Mouse (Mus musculus): ENCODE results near the gene Guca2a. TPM values are rescaled to one million over a fixed set of nuclear protein-coding genes. Genes with fewer than 3 reads are reported as not detected.
"Not testable (repeated sequence)": the region's sequence is repeated elsewhere in the genome, so short reads cannot be mapped to it uniquely, and the experiment has no call there.

Gene Guca2a
- polyA plus RNA-seq, 1 experiment from 2014 or later = not detected

GRCm38 (mm10) chr4:119614724-119615123 lies 22.8 kb upstream of the Guca2a start:
- H3K9me3 ChIP-seq (ENCODE audit: control insufficient read depth, low read length) = no peaks in the 10 kb centered on the region
- H3K27me3 ChIP-seq (ENCODE audit: control insufficient read depth, insufficient read depth, low read length) = no peaks in the 10 kb centered on the region
- H3K27ac ChIP-seq (ENCODE audit: low read depth, low read length) = no peak overlapping the region
- no peak overlapping the region for H3K4me2 ChIP-seq
- ATAC-seq (ENCODE audit: low FRiP score) (no peak), DNase-seq (ENCODE audit: low spot score, missing footprints) (peak; percentile 45)
- no peaks in the 10 kb centered on the region for H3K36me3 ChIP-seq (ENCODE audit: control insufficient read depth, insufficient read depth, low read length)
- no peak overlapping the region for H3K4me3 ChIP-seq (ENCODE audit: low read depth, low read length)
- WGBS = 89% methylated on average over 4 of the region's 4 CpGs
- no peak overlapping the region for H3K9ac ChIP-seq (ENCODE audit: low read length)
- no peaks in the 10 kb centered on the region for H3K4me1 ChIP-seq (ENCODE audit: control insufficient read depth, insufficient read depth, low read length)

- no peaks in the 10 kb centered on the region for H3K9me3 ChIP-seq (ENCODE audit: control insufficient read depth, low read length)
- DNase-seq (ENCODE audit: low spot score, missing footprints) (peak; percentile 81), ATAC-seq (ENCODE audit: low FRiP score) (no peak)
- no peak overlapping the region for H3K4me3 ChIP-seq (ENCODE audit: low read depth, low read length)
- no peak overlapping the region for H3K9ac ChIP-seq (ENCODE audit: low read length)
- H3K4me2 ChIP-seq = no peak overlapping the region
- WGBS = 31% methylated on average over 7 of the region's 7 CpGs
- no peak overlapping the region for H3K27ac ChIP-seq (ENCODE audit: low read depth, low read length)
- 0 out of 2 replicates have a peak, but pooled peaks cover 2% of the 10 kb centered on the region for H3K36me3 ChIP-seq (ENCODE audit: control insufficient read depth, insufficient read depth, low read length)
- no peaks in the 10 kb centered on the region for H3K27me3 ChIP-seq (ENCODE audit: control insufficient read depth, insufficient read depth, low read length)
- H3K4me1 ChIP-seq (ENCODE audit: control insufficient read depth, insufficient read depth, low read length) = no peaks in the 10 kb centered on the region
Observed at GRCm38 (mm10) chr4:119626081-119626645, 11.3 kb upstream of the Guca2a start.

- H3K4me1 ChIP-seq (ENCODE audit: control insufficient read depth, insufficient read depth, low read length) = no peaks in the 10 kb centered on the region
- no peak overlapping the region for H3K4me2 ChIP-seq
- H3K9ac ChIP-seq (ENCODE audit: low read length) = no peak overlapping the region
- WGBS = 78% methylated on average over 3 of the region's 3 CpGs
- ATAC-seq (ENCODE audit: low FRiP score) (no peak), DNase-seq (ENCODE audit: low spot score, missing footprints) (peak; percentile 79)
- no peak overlapping the region for H3K27ac ChIP-seq (ENCODE audit: low read depth, low read length)
- no peak overlapping the region for H3K4me3 ChIP-seq (ENCODE audit: low read depth, low read length)
- no peaks in the 10 kb centered on the region for H3K9me3 ChIP-seq (ENCODE audit: control insufficient read depth, low read length)
- H3K27me3 ChIP-seq (ENCODE audit: control insufficient read depth, insufficient read depth, low read length) = no peaks in the 10 kb centered on the region
- 0 out of 2 replicates have a peak, but pooled peaks cover 2% of the 10 kb centered on the region for H3K36me3 ChIP-seq (ENCODE audit: control insufficient read depth, insufficient read depth, low read length)
Observed at GRCm38 (mm10) chr4:119626876-119627275, 10.6 kb upstream of the Guca2a start.

DNA sequence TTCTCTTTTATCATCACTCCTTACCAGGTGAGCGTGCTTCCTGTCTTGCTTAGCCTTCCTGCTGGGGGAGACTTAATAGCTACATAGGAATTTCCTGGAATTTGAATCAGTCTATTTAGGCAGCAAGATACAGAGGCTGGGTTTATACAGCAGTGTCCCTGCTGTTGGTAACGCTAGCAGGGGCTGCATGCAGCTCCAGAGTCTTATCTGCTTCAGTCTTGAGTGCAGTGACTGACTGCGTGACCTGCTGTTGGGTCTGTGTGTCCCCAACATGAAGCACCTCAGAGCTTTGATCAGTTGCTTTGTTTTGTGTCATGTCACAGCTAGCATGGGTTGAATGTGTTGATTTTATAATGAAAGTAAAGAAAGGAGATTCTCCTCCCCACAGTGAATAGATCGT lies 10.2 kb upstream of the Guca2a start:
- peak; percentile 35 for DNase-seq (ENCODE audit: low spot score, missing footprints)
- no peak overlapping the region for H3K9ac ChIP-seq (ENCODE audit: low read length)
- 0 out of 2 replicates have a peak, but pooled peaks cover 2% of the 10 kb centered on the region for H3K36me3 ChIP-seq (ENCODE audit: control insufficient read depth, insufficient read depth, low read length)
- ATAC-seq (ENCODE audit: low FRiP score) = no peak
- no peaks in the 10 kb centered on the region for H3K4me1 ChIP-seq (ENCODE audit: control insufficient read depth, insufficient read depth, low read length)
- 82% methylated on average over 4 of the region's 4 CpGs for WGBS
- no peak overlapping the region for H3K27ac ChIP-seq (ENCODE audit: low read depth, low read length)
- no peak overlapping the region for H3K4me3 ChIP-seq (ENCODE audit: low read depth, low read length)
- H3K4me2 ChIP-seq = no peak overlapping the region
- H3K9me3 ChIP-seq (ENCODE audit: control insufficient read depth, low read length) = no peaks in the 10 kb centered on the region
- H3K27me3 ChIP-seq (ENCODE audit: control insufficient read depth, insufficient read depth, low read length) = no peaks in the 10 kb centered on the region

- DNase-seq (ENCODE audit: low spot score, missing footprints); H3K9ac ChIP-seq (ENCODE audit: low read length); ATAC-seq (ENCODE audit: low FRiP score); H3K4me1 ChIP-seq (ENCODE audit: control insufficient read depth, insufficient read depth, low read length); H3K4me3 ChIP-seq (ENCODE audit: low read depth, low read length); H3K27me3 ChIP-seq (ENCODE audit: control insufficient read depth, insufficient read depth, low read length); H3K9me3 ChIP-seq (ENCODE audit: control insufficient read depth, low read length); H3K27ac ChIP-seq (ENCODE audit: low read depth, low read length); H3K36me3 ChIP-seq (ENCODE audit: control insufficient read depth, insufficient read depth, low read length); H3K4me2 ChIP-seq: not testable (repeated sequence)
- WGBS = 81% methylated on average over 4 of the region's 4 CpGs
Observed at GRCm38 (mm10) chr4:119628363-119628762, 9.1 kb upstream of the Guca2a start.

DNA sequence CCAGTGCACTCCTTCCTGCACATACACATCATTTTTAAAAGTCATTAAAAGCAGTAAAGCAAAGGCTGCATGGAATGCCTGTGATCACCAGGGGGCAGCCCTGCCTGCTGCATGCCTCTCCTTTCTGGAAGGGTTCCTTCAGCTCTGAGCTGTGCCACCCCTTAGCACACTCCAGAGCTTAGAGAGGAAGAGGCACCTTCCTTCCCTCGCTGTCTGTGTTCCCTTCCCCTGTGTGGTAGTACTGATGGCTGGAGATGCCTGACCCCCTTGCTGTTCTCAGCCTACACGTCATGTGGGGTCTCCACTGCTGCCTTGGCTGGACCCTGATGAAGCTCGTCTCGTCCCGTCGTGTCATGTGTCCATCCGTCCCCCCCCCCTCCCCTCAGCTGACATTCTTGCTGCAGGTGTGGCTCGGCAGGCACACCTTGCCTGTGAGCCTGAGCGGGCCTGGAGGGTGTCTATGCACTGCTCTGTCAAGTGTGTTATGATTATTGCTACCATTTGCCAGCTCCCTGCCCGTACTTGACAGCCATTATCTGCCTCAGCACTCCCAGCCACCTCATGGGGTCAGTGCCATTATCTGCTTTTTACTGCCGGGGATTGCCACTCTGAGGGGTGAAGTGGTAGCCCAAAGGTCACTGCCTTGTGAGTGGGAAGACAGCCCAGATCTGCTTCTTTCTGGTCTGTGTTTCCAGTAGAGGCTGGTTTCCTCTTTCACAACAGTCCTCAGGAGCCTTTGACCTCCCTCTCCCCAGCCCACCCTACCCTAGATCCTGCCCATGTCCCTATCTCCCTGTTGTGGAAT lies 6.2 kb upstream of the Guca2a start:
- Histone ChIP-seq H3K9me3 (ENCODE audit: control insufficient read depth, low read length) (no peaks in the 10 kb centered on the region), H3K9ac (ENCODE audit: low read length) (no peak overlapping the region), H3K36me3 (ENCODE audit: control insufficient read depth, insufficient read depth, low read length) (0 out of 2 replicates have a peak, but pooled peaks cover 2% of the 10 kb centered on the region), H3K4me2 (no peak overlapping the region), H3K4me3 (ENCODE audit: low read depth, low read length) (no peak overlapping the region), H3K4me1 (ENCODE audit: control insufficient read depth, insufficient read depth, low read length) (no peaks in the 10 kb centered on the region), H3K27me3 (ENCODE audit: control insufficient read depth, insufficient read depth, low read length) (no peaks in the 10 kb centered on the region), H3K27ac (ENCODE audit: low read depth, low read length) (no peak overlapping the region)
- DNase-seq (ENCODE audit: low spot score, missing footprints) (peak; percentile 64), ATAC-seq (ENCODE audit: low FRiP score) (peak; percentile 23; the same call in 1 of the 2 replicates)
- whole genome bisulfite sequencing = 77% methylated on average over 11 of the region's 11 CpGs

- no peak overlapping the region for H3K9ac ChIP-seq (ENCODE audit: low read length)
- ATAC-seq (ENCODE audit: low FRiP score) = no peak
Observed at GRCm38 (mm10) chr4:119632721-119633120, 4.8 kb upstream of the Guca2a start.

GRCm38 (mm10) chr4:119633342-119633741 lies 4.2 kb upstream of the Guca2a start:
- Histone ChIP-seq H3K27ac (ENCODE audit: low read depth, low read length) (no peak overlapping the region), H3K27me3 (ENCODE audit: control insufficient read depth, insufficient read depth, low read length) (no peaks in the 10 kb centered on the region), H3K36me3 (ENCODE audit: control insufficient read depth, insufficient read depth, low read length) (0 out of 2 replicates have a peak, but pooled peaks cover 2% of the 10 kb centered on the region), H3K4me3 (ENCODE audit: low read depth, low read length) (no peak overlapping the region), H3K4me1 (ENCODE audit: control insufficient read depth, insufficient read depth, low read length) (no peaks in the 10 kb centered on the region), H3K4me2 (no peak overlapping the region), H3K9ac (ENCODE audit: low read length) (no peak overlapping the region), H3K9me3 (ENCODE audit: control insufficient read depth, low read length) (no peaks in the 10 kb centered on the region)
- DNase-seq (ENCODE audit: low spot score, missing footprints) = no peak
- WGBS = 77% methylated on average over 7 of the region's 7 CpGs
- ATAC-seq (ENCODE audit: low FRiP score) = no peak

More at GRCm38 (mm10) chr4:119632721-119633120, 4.8 kb upstream of the Guca2a start:
- Histone ChIP-seq H3K27ac (ENCODE audit: low read depth, low read length) (no peak overlapping the region), H3K9me3 (ENCODE audit: control insufficient read depth, low read length) (no peaks in the 10 kb centered on the region), H3K4me3 (ENCODE audit: low read depth, low read length) (no peak overlapping the region), H3K4me1 (ENCODE audit: control insufficient read depth, insufficient read depth, low read length) (no peaks in the 10 kb centered on the region), H3K27me3 (ENCODE audit: control insufficient read depth, insufficient read depth, low read length) (no peaks in the 10 kb centered on the region), H3K4me2 (no peak overlapping the region), H3K36me3 (ENCODE audit: control insufficient read depth, insufficient read depth, low read length) (0 out of 2 replicates have a peak, but pooled peaks cover 2% of the 10 kb centered on the region)
- 65% methylated on average over 7 of the region's 7 CpGs for WGBS
- peak; percentile 54 for DNase-seq (ENCODE audit: low spot score, missing footprints)

GRCm38 (mm10) chr4:119633948-119634347 lies 3.6 kb upstream of the Guca2a start:
- ATAC-seq (ENCODE audit: low FRiP score) = no peak
- Histone ChIP-seq H3K4me2 (no peak overlapping the region), H3K4me1 (ENCODE audit: control insufficient read depth, insufficient read depth, low read length) (no peaks in the 10 kb centered on the region), H3K27me3 (ENCODE audit: control insufficient read depth, insufficient read depth, low read length) (no peaks in the 10 kb centered on the region), H3K9me3 (ENCODE audit: control insufficient read depth, low read length) (no peaks in the 10 kb centered on the region), H3K9ac (ENCODE audit: low read length) (no peak overlapping the region), H3K36me3 (ENCODE audit: control insufficient read depth, insufficient read depth, low read length) (0 out of 2 replicates have a peak, but pooled peaks cover under 1% of the 10 kb centered on the region), H3K4me3 (ENCODE audit: low read depth, low read length) (no peak overlapping the region), H3K27ac (ENCODE audit: low read depth, low read length) (no peak overlapping the region)
- 93% methylated on average over 3 of the region's 3 CpGs for WGBS
- peak; percentile 77 for DNase-seq (ENCODE audit: low spot score, missing footprints)

All from midbrain, embryonic 11.5 days (tissue).